Mouse (Mus musculus) urinary bladder, postnatal 25 days (tissue): Measurements from ENCODE around the gene Rundc3a.
"Not testable (repeated sequence)": the region's sequence is repeated elsewhere in the genome, so short reads cannot be mapped to it uniquely, and the experiment has no call there.

Experiments used
- DNase-seq: peaks from one replicate; pipeline ENCODE4 v3.0.0; 2022; ENCODE audit warnings: low spot score

The Rundc3a gene

GRCm38 (mm10) chr11:102393238-102393634, at the start of gene Rundc3a:
Rundc3a (plus strand) TSS chr11:102393403.
- peak; percentile 64 for DNase-seq

DNA sequence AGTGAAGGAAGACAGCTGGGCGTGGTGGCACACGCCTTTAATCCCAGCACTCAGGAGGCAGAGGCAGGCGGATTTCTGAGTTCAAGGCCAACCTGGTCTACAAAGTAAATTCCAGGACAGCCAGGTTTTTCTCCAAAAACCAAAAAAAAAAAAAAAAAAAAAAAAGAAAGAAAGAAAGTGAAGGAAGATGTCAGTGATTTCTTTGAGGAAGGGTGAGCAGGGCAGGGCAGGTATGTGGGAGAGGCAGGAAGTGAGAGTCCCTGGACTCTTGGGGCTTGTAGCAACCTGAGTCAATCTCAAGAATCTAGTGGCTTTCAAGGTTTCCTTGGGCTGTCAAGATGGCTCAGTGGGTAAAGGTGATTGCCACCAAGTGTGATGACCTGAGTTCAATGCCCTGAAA, 48.7 kb upstream of the Rundc3a start:
- DNase-seq = no peak

GRCm38 (mm10) chr11:102346926-102347325, 46.3 kb upstream of the Rundc3a start:
- DNase-seq = no peak

- no peak for DNase-seq
Measured at GRCm38 (mm10) chr11:102347683-102348082, 45.5 kb upstream of the Rundc3a start.

GRCm38 (mm10) chr11:102348101-102348585, 45.1 kb upstream of the Rundc3a start:
- DNase-seq = no peak

DNA sequence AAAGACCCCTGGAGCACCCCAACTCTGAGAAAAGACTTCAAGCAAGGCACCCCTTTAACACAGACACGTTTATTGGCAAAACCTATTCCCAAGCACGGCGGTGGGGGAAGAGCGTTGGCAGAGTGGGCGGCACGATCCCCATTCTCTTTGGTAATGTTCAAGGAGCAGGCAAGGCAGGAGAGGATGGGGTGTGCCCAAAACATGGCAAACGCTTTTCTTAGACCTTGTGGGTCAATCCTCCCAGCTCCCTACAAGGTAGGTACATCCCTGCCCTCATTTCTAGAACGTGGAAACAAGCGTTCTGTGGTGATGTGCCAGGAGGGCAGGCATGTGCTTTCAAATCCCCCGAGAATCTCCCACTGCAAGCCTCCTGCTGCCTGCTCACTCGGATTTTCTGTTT, 44.4 kb upstream of the Rundc3a start:
- DNase-seq = no peak

DNA sequence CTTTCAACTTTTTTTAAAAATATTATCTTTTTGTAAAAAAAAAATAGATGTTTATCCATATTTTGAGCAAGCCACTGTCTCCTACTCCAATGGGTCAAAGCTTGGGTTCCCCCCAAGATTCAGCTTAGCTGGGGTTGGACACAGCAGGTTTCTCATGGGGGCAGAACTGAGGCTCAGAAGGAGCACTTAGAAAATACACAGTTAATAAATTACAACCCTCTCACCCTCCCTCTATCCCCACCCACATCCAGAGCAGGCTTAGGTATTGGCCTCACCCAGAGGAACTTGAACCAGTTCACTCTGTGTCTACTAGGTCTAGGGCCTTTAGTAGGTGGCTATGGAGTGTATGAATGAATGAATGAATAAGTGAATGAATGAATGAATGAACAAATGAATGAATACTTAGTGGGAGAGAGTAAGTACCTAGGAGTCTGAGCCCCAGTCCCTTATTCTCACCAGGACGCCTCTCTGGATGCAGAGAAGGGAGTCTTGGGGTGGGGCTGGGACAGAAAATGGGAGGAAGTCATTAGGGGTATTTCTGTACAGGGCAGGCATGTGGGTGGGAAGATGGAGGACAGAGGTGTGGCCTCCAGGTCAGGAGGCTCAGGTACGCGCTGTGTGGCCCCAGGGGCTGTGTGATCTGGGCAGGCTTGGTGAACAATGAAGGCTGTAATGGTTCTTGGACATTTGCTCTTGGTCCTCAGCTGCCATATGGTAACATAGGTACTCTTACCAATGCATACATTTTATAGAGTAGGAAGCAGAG, 43.8 kb upstream of the Rundc3a start:
- DNase-seq = no peak

DNA sequence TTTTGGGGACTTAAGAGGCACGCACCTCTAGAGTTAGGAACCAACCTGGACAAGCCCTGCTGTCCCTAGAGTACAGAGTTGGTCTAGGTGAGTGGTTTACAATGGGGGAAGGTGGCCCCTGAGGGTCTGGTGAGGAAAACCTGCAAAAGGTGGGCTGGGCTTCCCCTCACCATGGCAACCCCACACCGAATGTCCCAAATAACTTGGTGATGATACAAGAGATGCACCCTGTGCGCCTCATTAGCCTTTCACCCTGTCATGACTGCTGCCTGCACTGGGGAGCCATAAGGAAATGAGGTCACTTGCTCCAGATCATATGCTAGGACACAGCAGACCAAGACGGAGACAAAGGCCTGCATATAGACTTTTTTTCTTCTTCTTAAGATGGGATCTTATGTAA, 42.8 kb upstream of the Rundc3a start:
- DNase-seq = no peak

DNA sequence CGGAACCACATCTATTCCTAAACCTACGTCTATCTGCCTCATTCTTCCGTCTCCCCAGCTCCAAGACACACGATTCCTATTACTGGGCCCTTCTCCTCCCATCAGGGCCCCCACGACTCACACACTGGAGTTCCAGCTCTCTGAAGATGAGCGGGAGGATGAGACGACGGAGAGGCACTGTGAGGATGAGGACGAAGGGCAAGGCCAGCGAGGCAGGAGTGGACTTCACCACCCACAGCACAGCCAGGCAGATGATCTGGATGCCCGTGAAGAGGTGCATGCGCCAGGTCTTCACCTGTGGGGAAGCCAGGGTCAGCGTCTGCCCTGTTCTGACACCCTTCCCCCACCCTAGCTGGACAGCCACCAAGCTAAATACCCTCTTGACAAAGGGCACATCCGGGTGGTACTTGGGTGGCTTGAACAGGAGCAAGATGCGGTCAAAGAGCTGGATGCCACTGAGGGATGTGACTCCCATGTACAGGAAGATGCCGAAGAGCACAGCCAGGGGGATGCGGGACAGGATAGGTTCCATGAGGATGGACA, 42.2 kb upstream of the Rundc3a start:
- no peak for DNase-seq

DNA sequence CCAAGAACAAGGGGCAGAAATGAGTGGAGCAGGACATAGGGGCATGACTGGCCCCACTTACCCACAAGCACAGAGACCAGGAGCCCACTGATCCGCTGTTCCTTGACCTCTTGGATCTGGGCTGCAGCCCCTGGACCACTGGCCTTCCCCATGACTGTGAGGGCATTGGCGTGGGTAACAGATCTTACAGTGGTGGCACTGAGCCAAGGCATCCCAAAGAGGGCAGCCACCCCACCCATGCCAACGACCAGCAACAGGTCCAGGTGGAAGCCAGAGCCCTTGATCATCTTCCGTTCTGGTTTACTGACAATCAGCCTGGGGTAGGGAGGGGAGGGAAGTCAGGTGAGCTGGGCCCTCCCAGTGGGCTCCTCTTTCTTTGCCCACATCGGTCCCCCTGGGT, 40.8 kb upstream of the Rundc3a start:
- DNase-seq = no peak

DNA sequence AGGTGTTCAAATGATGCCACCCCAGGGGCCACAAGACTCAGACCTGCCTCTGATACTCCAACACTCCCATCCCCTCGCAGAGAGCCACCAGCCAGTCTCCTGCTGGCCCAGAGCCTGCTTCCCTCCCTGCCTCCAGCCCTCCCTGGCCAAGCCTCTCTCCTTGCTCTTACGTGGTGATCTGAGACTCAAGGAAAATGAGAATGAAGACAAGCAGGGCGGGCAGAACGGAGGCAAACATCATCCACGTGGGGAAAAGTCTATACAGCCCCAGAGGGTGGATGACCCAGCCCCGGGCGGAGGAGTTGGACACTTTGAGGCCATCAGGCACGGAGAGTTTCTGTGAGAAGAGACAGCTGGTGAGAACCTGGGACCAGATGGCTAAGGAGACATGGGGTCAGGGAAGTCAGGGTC, 40.2 kb upstream of the Rundc3a start:
- no peak for DNase-seq

DNA sequence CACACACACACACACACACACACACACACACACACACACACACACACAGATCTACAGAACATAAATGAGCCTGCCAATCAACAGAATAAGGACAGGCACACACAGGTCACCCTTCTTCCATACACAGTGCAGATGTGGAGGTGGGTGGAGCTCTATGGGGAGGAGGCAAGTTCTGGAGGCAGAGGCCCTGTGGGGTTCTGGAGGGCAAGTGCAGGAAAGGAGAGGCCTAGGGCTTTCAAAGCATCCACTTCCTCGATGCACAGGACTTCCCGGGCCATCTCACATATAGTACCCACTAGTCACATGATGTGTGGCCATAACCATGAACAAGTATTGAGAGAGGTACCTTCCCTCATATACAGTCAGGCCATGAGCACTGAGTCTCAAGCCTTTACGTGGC, 37.7 kb upstream of the Rundc3a start:
- DNase-seq = no peak

GRCm38 (mm10) chr11:102356190-102356589, 37.0 kb upstream of the Rundc3a start:
- no peak for DNase-seq

GRCm38 (mm10) chr11:102356636-102357350, 36.4 kb upstream of the Rundc3a start:
- no peak for DNase-seq

GRCm38 (mm10) chr11:102358365-102358764, 34.8 kb upstream of the Rundc3a start:
- DNase-seq = no peak

DNA sequence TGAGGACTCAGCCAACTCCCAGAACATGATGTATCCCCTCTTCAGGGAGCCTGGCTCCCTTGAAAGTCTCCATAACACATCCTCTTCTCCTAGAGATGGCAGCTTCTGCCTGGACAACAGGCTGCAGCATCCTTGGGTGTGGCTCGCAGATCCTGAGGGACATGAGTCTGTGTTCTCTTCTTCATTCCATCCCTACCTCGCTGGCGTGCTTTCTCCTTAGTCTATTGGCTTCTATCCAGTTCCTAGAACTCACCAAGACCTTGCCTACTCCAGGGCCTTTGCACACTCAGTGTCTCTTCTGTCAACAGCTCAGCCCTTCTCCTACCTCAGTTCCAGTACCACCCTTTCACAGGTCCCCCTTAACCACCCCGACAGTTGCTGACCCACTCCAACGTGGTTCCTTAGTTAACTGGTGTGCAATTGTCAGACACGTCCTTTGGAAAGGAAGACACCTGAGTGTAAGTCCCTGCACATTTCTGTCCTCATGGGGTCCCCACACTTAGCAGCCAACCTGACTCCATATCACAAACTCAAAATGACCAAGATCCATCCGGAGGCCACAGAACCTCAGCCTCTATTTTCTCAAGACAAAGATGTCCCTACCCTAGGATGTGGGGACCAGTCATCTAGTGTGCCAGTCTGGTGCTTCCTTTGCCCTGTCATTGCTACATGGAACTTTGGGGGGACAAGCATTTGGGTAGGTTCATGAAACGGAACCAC, 31.3 kb upstream of the Rundc3a start:
- no peak for DNase-seq

DNA sequence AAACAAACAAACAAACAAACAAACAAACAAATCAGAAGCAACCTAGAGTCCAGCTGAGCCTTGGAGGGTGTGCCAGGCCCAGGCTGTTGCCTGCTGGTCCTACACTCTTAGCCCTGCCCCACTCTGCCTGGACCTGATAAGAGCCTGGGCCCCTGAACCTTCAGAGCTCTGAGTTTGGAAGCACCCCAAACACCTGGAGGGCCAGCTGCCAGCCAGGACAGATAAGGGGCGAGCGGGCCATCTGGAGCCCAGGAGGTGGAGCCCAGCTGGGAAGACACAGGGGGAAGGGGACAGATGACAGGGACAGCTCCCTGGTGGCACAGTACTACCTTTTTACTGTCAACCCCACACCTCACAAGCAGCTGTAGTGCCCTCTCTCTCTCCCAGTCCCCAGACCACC, 29.6 kb upstream of the Rundc3a start:
- no peak for DNase-seq

DNA sequence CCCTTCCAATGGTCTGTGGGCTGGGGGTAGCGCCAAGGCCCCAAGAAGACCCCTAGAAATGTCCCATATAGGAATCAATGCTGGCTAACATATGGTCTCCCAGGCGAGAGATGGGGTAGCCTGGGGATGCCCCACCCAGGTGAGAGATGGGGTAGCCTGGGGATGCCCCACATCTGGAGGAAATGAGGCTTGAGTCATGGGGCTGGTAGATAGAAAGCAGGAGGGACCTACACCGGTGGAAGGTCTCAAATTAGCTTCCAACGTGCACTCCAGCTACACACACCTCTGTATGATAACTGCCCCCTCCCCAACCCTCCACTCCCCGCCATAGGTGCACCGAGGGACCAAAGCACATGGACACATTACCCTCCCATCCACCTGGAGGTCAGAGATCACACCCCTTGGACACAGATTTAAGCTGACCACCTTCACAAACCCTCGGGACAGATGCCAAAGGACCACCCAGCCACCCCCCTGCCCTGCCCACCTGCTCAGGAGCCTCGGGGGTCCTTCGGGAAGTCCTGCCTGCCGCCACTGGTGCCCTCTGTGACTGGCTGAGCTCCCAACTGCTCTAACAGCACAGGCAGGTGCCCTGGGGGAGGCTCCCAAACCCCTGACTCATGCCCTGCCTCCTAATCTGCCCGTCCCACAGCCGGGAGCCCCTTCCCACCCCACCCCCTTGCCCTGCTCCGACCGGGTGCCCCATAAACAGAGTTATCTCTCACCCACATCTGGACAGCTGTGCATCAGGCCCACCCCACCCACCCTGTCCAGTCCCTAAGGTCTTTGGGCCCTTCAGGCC, 28.4 kb upstream of the Rundc3a start:
- no peak for DNase-seq

DNA sequence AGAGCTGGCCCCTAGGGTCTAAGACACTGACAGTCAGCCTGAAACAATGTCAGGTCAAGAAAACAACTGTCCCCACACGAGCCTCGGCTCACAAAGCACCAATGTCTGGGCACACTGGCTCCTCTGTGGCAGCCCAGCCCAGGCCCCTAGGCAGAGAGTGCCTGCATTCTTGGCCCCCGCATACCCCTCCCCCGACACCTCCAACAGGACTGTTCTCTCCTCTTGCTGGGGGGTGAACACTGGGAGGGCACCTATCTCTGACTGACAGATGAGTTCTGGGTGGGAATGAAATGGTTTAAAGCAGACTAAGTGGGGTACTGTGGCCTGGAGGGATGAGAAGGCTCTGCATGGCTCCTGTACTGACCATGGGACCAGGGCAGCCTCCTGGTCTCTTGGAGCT, 27.5 kb upstream of the Rundc3a start:
- no peak for DNase-seq

DNA sequence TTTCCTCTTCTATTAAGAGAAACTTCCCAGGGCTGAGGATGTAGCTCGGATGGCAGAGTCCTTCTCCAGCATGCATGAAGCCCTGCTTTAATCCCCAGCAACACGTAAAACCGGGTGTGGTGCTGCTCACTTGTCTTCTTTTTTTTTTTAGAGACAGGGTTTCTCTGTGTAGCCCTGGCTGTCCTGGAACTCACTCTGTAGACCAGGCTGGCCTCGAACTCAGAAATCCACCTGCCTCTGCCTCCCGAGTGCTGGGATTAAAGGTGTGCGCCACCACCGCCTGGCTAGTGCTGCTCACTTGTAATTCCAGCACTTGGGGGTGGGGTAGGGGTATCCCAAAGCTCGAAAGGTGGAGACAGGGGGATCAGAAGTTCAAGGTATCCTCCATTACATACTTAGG, 27.1 kb upstream of the Rundc3a start, which contains the start of gene Slc4a1:
Gene Slc4a1, minus strand, starts transcription at position 101 of the 400 bp plus-strand sequence.
- DNase-seq = not testable (repeated sequence)

GRCm38 (mm10) chr11:102367504-102368280, 25.5 kb upstream of the Rundc3a start:
- no peak for DNase-seq
